Mouse (Mus musculus): ENCODE results near the gene Tagln2. TPM values are rescaled to one million over a fixed set of nuclear protein-coding genes. Genes with fewer than 3 reads are reported as not detected.

Tagln2 gene
- polyA plus RNA-seq, 1 experiment from 2014 or later: 49.9 TPM

- peaks cover 9% of the 10 kb centered on the region; the same call in 1 of the 2 replicates for H3K27me3 ChIP-seq
- under 1% methylated on average over 12 of the region's 12 CpGs for WGBS
- H3K27ac ChIP-seq: peak overlapping the region; percentile 77
- peak overlapping the region; percentile 85 for H3K9ac ChIP-seq (replicated peaks)
- peaks cover 6% of the 10 kb centered on the region for H3K36me3 ChIP-seq
- H3K4me1 ChIP-seq (replicated peaks): peaks cover 59% of the 10 kb centered on the region
- ATAC-seq: peak; percentile 13
- no peaks in the 10 kb centered on the region for H3K9me3 ChIP-seq
- H3K4me2 ChIP-seq (replicated peaks): peak overlapping the region; percentile 97
- peak overlapping the region; percentile 72 for H3K4me3 ChIP-seq (replicated peaks)
These were observed 17.1 kb upstream of the Tagln2 start for GRCm38 (mm10) chr1:172482518-172483360.

- Histone ChIP-seq H3K27ac (peak overlapping the region; percentile 77), H3K36me3 (peaks cover 12% of the 10 kb centered on the region), H3K27me3 (peaks cover 9% of the 10 kb centered on the region; the same call in 1 of the 2 replicates), H3K9ac (replicated peaks) (peak overlapping the region; percentile 85), H3K4me1 (replicated peaks) (peaks cover 65% of the 10 kb centered on the region), H3K4me2 (replicated peaks) (peak overlapping the region; percentile 97), H3K9me3 (no peaks in the 10 kb centered on the region), H3K4me3 (replicated peaks) (peak overlapping the region; percentile 72)
- 12% methylated on average over 4 of the region's 4 CpGs for WGBS
- peak; percentile 8; the same call in 1 of the 2 replicates for ATAC-seq
These were observed 16.5 kb upstream of the Tagln2 start for GRCm38 (mm10) chr1:172483361-172483660.

- no peak for ATAC-seq
- H3K9me3 ChIP-seq: no peaks in the 10 kb centered on the region
- peaks cover 72% of the 10 kb centered on the region for H3K4me1 ChIP-seq (replicated peaks)
- 25% methylated on average over 11 of the region's 11 CpGs for WGBS
- peak overlapping the region; percentile 77; the same call in 1 of the 2 replicates for H3K27ac ChIP-seq
- peak overlapping the region; percentile 97 for H3K4me2 ChIP-seq (replicated peaks)
- H3K9ac ChIP-seq (replicated peaks): peak overlapping the region; percentile 85
- H3K4me3 ChIP-seq (replicated peaks): peak overlapping the region; percentile 72
- peaks cover 9% of the 10 kb centered on the region; the same call in 1 of the 2 replicates for H3K27me3 ChIP-seq
- H3K36me3 ChIP-seq: peaks cover 20% of the 10 kb centered on the region
These were observed 15.6 kb upstream of the Tagln2 start for GRCm38 (mm10) chr1:172484236-172484635.

- H3K9ac ChIP-seq (replicated peaks): peak overlapping the region; percentile 85
- ATAC-seq: no peak
- H3K36me3 ChIP-seq: peaks cover 24% of the 10 kb centered on the region
- H3K27ac ChIP-seq: peak overlapping the region; percentile 77; the same call in 1 of the 2 replicates
- H3K27me3 ChIP-seq: peaks cover 9% of the 10 kb centered on the region; the same call in 1 of the 2 replicates
- H3K4me3 ChIP-seq (replicated peaks): peak overlapping the region; percentile 72
- H3K4me1 ChIP-seq (replicated peaks): peaks cover 73% of the 10 kb centered on the region
- WGBS: 34% methylated on average over 13 of the region's 13 CpGs
- H3K9me3 ChIP-seq: no peaks in the 10 kb centered on the region
- H3K4me2 ChIP-seq (replicated peaks): peak overlapping the region; percentile 97
These were observed 15.2 kb upstream of the Tagln2 start for GRCm38 (mm10) chr1:172484671-172485070.

GRCm38 (mm10) chr1:172485821-172486220 is 14.0 kb upstream of the Tagln2 start:
- Histone ChIP-seq H3K9me3 (no peaks in the 10 kb centered on the region), H3K4me3 (replicated peaks) (peak overlapping the region; percentile 72), H3K4me2 (replicated peaks) (peak overlapping the region; percentile 97), H3K27ac (peak overlapping the region; percentile 69), H3K27me3 (peaks cover 4% of the 10 kb centered on the region; the same call in 1 of the 2 replicates), H3K36me3 (peaks cover 28% of the 10 kb centered on the region), H3K4me1 (replicated peaks) (peaks cover 79% of the 10 kb centered on the region), H3K9ac (replicated peaks) (peak overlapping the region; percentile 61)
- no peak for ATAC-seq
- 10% methylated on average over 6 of the region's 6 CpGs for WGBS

- peak overlapping the region; percentile 69 for H3K27ac ChIP-seq
- ATAC-seq: peak; percentile 1; the same call in 1 of the 2 replicates
These were observed 13.6 kb upstream of the Tagln2 start for GRCm38 (mm10) chr1:172486236-172486635.

GRCm38 (mm10) chr1:172486651-172487050 is 13.2 kb upstream of the Tagln2 start:
- peaks cover 36% of the 10 kb centered on the region for H3K36me3 ChIP-seq
- peak overlapping the region; percentile 97 for H3K4me2 ChIP-seq (replicated peaks)
- ATAC-seq: no peak
- peaks cover 71% of the 10 kb centered on the region for H3K4me1 ChIP-seq (replicated peaks)
- peak overlapping the region; percentile 69; the same call in 1 of the 2 replicates for H3K27ac ChIP-seq
- WGBS: 12% methylated on average over 5 of the region's 5 CpGs
- no peaks in the 10 kb centered on the region for H3K27me3 ChIP-seq
- peak overlapping the region; percentile 72 for H3K4me3 ChIP-seq (replicated peaks)
- no peaks in the 10 kb centered on the region for H3K9me3 ChIP-seq
- peak overlapping the region; percentile 61 for H3K9ac ChIP-seq (replicated peaks)

More at GRCm38 (mm10) chr1:172486236-172486635, 13.6 kb upstream of the Tagln2 start:
- Histone ChIP-seq H3K4me3 (replicated peaks) (peak overlapping the region; percentile 72), H3K4me1 (replicated peaks) (peaks cover 75% of the 10 kb centered on the region), H3K9me3 (no peaks in the 10 kb centered on the region), H3K36me3 (peaks cover 32% of the 10 kb centered on the region), H3K27me3 (no peaks in the 10 kb centered on the region), H3K9ac (replicated peaks) (peak overlapping the region; percentile 61), H3K4me2 (replicated peaks) (peak overlapping the region; percentile 97)
- 3% methylated on average over 4 of the region's 4 CpGs for WGBS

- ATAC-seq: no peak
- Histone ChIP-seq H3K36me3 (peaks cover 47% of the 10 kb centered on the region), H3K4me3 (replicated peaks) (no peak overlapping the region), H3K9me3 (no peaks in the 10 kb centered on the region), H3K4me2 (replicated peaks) (peak overlapping the region; percentile 97; the same call in 1 of the 2 replicates), H3K27ac (no peak overlapping the region), H3K4me1 (replicated peaks) (peaks cover 69% of the 10 kb centered on the region), H3K9ac (replicated peaks) (peak overlapping the region; percentile 61; the same call in 1 of the 2 replicates), H3K27me3 (no peaks in the 10 kb centered on the region)
- WGBS: 83% methylated on average over 4 of the region's 4 CpGs
These were observed 12.0 kb upstream of the Tagln2 start for GRCm38 (mm10) chr1:172487859-172488258.

GRCm38 (mm10) chr1:172488831-172489230 is 11.0 kb upstream of the Tagln2 start:
- H3K27ac ChIP-seq: no peak overlapping the region
- peaks cover 59% of the 10 kb centered on the region for H3K4me1 ChIP-seq (replicated peaks)
- WGBS: 76% methylated on average over 7 of the region's 7 CpGs
- peaks cover 57% of the 10 kb centered on the region for H3K36me3 ChIP-seq
- no peak overlapping the region for H3K4me2 ChIP-seq (replicated peaks)
- no peak for ATAC-seq
- H3K9ac ChIP-seq (replicated peaks): 0 out of 2 replicates have a peak overlapping the region, but pooled peaks have one; percentile 12
- H3K9me3 ChIP-seq: no peaks in the 10 kb centered on the region
- no peak overlapping the region for H3K4me3 ChIP-seq (replicated peaks)
- H3K27me3 ChIP-seq: no peaks in the 10 kb centered on the region

- peak; percentile 28 for ATAC-seq
- H3K27me3 ChIP-seq: no peaks in the 10 kb centered on the region
- peak overlapping the region; percentile 39; the same call in 1 of the 2 replicates for H3K9ac ChIP-seq (replicated peaks)
- peak overlapping the region; percentile 20; the same call in 1 of the 2 replicates for H3K4me3 ChIP-seq (replicated peaks)
- H3K4me2 ChIP-seq (replicated peaks): peak overlapping the region; percentile 36
- WGBS: 68% methylated on average over 12 of the region's 12 CpGs
- H3K27ac ChIP-seq: 0 out of 2 replicates have a peak overlapping the region, but pooled peaks have one; percentile 14
- H3K4me1 ChIP-seq (replicated peaks): peaks cover 50% of the 10 kb centered on the region
- H3K36me3 ChIP-seq: peaks cover 66% of the 10 kb centered on the region
- H3K9me3 ChIP-seq: no peaks in the 10 kb centered on the region
These were observed 10.1 kb upstream of the Tagln2 start for GRCm38 (mm10) chr1:172489585-172490250.

GRCm38 (mm10) chr1:172490261-172490661 is 9.6 kb upstream of the Tagln2 start:
- 10% methylated on average over 10 of the region's 10 CpGs for WGBS
- no peaks in the 10 kb centered on the region for H3K9me3 ChIP-seq
- ATAC-seq: peak; percentile 40
- H3K4me2 ChIP-seq (replicated peaks): peak overlapping the region; percentile 36
- H3K4me3 ChIP-seq (replicated peaks): peak overlapping the region; percentile 20
- no peaks in the 10 kb centered on the region for H3K27me3 ChIP-seq
- H3K36me3 ChIP-seq: peaks cover 71% of the 10 kb centered on the region
- peaks cover 45% of the 10 kb centered on the region for H3K4me1 ChIP-seq (replicated peaks)
- peak overlapping the region; percentile 39; the same call in 1 of the 2 replicates for H3K9ac ChIP-seq (replicated peaks)
- H3K27ac ChIP-seq: peak overlapping the region; percentile 14; the same call in 1 of the 2 replicates

All from midbrain, embryonic 13.5 days (tissue).